Mouse (Mus musculus): ENCODE measurements around the gene Ctdspl. TPM values are rescaled to one million over a fixed set of nuclear protein-coding genes. Genes with fewer than 3 reads are reported as not detected.

Gene Ctdspl
- polyA plus RNA-seq, 1 experiment: 6.7 TPM

DNA sequence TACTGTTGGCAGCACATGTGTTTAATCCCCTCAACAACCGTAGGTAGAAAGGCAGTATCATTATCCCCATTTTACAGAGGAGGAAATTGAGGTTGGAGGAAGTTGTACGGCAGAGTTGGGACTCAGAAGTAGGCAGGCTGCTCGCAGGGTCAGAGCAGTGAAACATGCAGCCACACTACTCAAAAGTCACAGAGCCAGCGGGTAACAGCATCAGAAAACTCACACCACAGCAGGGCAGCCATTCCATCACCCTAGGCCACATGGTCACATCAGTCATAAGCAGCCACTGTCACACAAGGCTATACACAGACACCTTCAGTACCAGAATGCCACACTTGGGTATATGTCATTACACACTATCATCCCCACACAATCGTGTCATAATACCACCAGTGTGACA, 161.1 kb downstream of the Ctdspl start:
- 62% methylated on average over 5 of the region's 5 CpGs for WGBS
- Histone ChIP-seq H3K27ac (ENCODE audit: control insufficient read depth, insufficient read depth, low read depth, low read length, poor library complexity) (no peak overlapping the region), H3K4me1 (ENCODE audit: control insufficient read depth, insufficient read depth, low read length) (no peaks in the 10 kb centered on the region), H3K4me3 (replicated peaks; ENCODE audit: control insufficient read depth, low read depth, low read length) (no peak overlapping the region)
- TF ChIP-seq POLR2A (IDR thresholded peaks at IDR 0.05; ENCODE audit: borderline replicate concordance, control insufficient read depth, low read depth, low read length) (no peak), CTCF (IDR thresholded peaks at IDR 0.05; ENCODE audit: control insufficient read depth, insufficient read depth, low read length) (no peak)

DNA sequence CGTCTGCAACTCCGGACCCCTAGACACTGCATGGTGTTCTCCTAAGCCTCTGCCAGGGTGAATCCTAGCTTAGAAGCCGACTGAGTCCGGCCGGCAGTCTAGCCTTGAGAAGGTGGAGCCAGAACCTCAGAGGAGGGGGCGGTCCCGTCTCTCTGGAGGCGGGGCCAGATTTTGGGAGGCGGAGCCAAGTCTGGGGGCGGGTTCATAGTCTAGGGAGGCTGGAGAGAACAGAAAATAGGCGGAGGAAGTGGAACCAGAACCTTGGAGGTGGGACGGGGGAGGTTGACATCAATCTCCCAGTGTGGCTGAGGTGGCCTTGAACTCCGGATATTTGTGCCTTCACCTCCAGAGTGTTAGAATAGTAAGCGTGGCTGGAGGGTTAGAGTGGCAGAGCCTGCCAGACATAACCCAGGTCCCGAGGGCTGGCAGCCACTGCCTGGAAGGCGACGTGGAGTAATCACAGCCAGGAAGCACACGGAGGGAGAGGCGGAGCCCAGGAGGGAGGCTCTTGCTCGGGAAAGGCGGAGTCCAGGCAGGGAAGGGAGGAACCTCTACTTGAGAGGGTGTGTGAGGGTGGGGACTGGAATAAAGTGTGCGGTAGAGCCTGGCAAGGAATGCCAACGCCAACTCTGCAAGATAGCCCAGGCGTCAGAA, 162.0 kb downstream of the Ctdspl start:
- TF ChIP-seq CTCF (IDR thresholded peaks at IDR 0.05; ENCODE audit: control insufficient read depth, insufficient read depth, low read length) (no peak), POLR2A (IDR thresholded peaks at IDR 0.05; ENCODE audit: borderline replicate concordance, control insufficient read depth, low read depth, low read length) (peak; percentile 24; the same call in 1 of the 2 replicates)
- 2% methylated on average over 24 of the region's 24 CpGs for WGBS
- Histone ChIP-seq H3K4me3 (replicated peaks; ENCODE audit: control insufficient read depth, low read depth, low read length) (peak overlapping the region; percentile 57), H3K4me1 (ENCODE audit: control insufficient read depth, insufficient read depth, low read length) (no peaks in the 10 kb centered on the region), H3K27ac (ENCODE audit: control insufficient read depth, insufficient read depth, low read depth, low read length, poor library complexity) (no peak overlapping the region)

DNA sequence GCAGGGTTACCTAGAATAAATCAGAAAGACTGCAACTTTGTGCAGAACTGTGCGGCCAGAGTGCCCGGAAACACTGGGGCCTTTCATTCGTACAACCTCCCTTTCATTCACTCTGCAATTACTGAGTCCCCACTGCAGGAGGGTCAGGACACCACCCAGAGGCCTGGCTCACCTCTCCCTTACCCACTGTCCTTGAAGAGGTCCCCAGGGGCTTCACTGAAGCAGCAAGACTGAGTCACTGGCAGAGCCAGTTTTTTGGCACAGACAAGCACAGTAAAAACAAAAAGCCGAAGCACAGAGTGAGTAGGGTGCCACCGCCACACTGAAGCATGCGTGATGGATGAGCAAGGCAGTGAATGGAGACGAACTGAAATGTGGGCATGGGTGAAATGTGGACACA, 163.2 kb downstream of the Ctdspl start:
- Histone ChIP-seq H3K4me3 (replicated peaks; ENCODE audit: control insufficient read depth, low read depth, low read length) (no peak overlapping the region), H3K4me1 (ENCODE audit: control insufficient read depth, insufficient read depth, low read length) (no peaks in the 10 kb centered on the region), H3K27ac (ENCODE audit: control insufficient read depth, insufficient read depth, low read depth, low read length, poor library complexity) (no peak overlapping the region)
- TF ChIP-seq CTCF (IDR thresholded peaks at IDR 0.05; ENCODE audit: control insufficient read depth, insufficient read depth, low read length) (no peak), POLR2A (IDR thresholded peaks at IDR 0.05; ENCODE audit: borderline replicate concordance, control insufficient read depth, low read depth, low read length) (no peak)
- WGBS: 76% methylated on average over 7 of the region's 7 CpGs

DNA sequence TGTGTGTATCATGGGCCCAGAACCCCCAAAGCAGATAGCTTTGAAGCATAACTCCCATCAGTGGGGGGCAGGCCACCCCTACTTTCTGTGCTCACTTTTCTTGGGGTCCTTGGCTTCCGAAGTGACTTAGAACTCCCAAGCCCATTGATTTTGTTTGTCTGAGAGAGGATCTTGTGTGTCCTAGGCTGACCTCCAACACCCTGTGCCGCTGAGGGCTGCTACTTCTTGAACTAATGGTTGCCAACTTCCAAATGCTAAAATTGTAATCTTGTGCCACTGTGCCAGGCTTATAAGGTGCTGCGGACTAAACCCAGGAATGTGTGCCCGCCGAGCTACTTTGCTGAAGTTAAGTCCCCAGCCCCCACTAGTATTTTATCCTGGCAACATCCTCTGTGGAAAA, 164.2 kb downstream of the Ctdspl start:
- TF ChIP-seq POLR2A (IDR thresholded peaks at IDR 0.05; ENCODE audit: borderline replicate concordance, control insufficient read depth, low read depth, low read length): no peak
- TF ChIP-seq CTCF (IDR thresholded peaks at IDR 0.05; ENCODE audit: control insufficient read depth, insufficient read depth, low read length): no peak
- WGBS: 87% methylated on average over 5 of the region's 5 CpGs
- no peak overlapping the region for H3K27ac ChIP-seq (ENCODE audit: control insufficient read depth, insufficient read depth, low read depth, low read length, poor library complexity)
- no peaks in the 10 kb centered on the region for H3K4me1 ChIP-seq (ENCODE audit: control insufficient read depth, insufficient read depth, low read length)
- H3K4me3 ChIP-seq (replicated peaks; ENCODE audit: control insufficient read depth, low read depth, low read length): no peak overlapping the region

DNA sequence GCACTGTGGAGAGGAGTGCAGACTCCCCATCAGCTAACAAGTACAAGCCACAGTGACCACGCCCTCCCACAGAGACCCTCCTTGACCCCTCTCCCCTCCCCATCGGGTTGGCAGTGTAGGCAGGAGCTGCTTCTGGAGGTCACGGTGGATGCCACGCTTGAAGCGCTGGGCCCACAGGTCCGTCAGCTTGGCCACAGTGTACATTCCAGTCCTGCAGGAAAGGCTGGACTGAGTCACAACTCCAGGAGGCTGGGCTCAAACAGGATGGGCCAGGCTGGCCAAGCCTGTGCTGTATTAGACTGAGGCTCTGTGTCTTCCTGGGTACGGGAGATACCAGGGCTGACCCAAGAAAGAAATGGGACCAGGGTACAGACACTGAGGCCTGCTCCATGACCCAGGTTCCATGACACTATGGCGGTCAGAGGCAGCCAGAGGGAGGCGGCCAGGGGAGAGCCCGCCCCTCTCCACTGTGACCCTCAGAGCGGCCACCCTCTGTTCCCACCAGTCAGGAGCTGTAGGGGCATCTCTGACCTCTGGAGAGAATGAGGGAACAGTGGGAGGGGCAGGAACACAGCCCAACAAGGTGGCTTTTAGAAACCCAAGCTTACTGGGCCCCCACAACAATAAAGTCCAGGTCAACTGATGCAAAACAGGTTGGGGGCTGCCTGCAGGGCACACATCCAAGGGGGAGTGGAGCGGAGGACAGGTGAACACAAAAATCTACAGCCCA, 165.5 kb downstream of the Ctdspl start:
- H3K27ac ChIP-seq (ENCODE audit: control insufficient read depth, insufficient read depth, low read depth, low read length, poor library complexity): no peak overlapping the region
- no peak overlapping the region for H3K4me3 ChIP-seq (replicated peaks; ENCODE audit: control insufficient read depth, low read depth, low read length)
- no peak for TF ChIP-seq CTCF (IDR thresholded peaks at IDR 0.05; ENCODE audit: control insufficient read depth, insufficient read depth, low read length)
- no peak for TF ChIP-seq POLR2A (IDR thresholded peaks at IDR 0.05; ENCODE audit: borderline replicate concordance, control insufficient read depth, low read depth, low read length)
- H3K4me1 ChIP-seq (ENCODE audit: control insufficient read depth, insufficient read depth, low read length): no peaks in the 10 kb centered on the region
- 68% methylated on average over 12 of the region's 12 CpGs for WGBS

- 5% methylated on average over 45 of the region's 45 CpGs for WGBS
- TF ChIP-seq POLR2A (IDR thresholded peaks at IDR 0.05; ENCODE audit: borderline replicate concordance, control insufficient read depth, low read depth, low read length) (no peak), CTCF (IDR thresholded peaks at IDR 0.05; ENCODE audit: control insufficient read depth, insufficient read depth, low read length) (no peak)
These were observed 166.5 kb downstream of the Ctdspl start for GRCm38 (mm10) chr9:119092473-119093418.

More at GRCm38 (mm10) chr9:119092473-119093418, 166.5 kb downstream of the Ctdspl start:
- no peaks in the 10 kb centered on the region for H3K4me1 ChIP-seq (ENCODE audit: control insufficient read depth, insufficient read depth, low read length)
- no peak overlapping the region for H3K27ac ChIP-seq (ENCODE audit: control insufficient read depth, insufficient read depth, low read depth, low read length, poor library complexity)
- no peak overlapping the region for H3K4me3 ChIP-seq (replicated peaks; ENCODE audit: control insufficient read depth, low read depth, low read length)

Other genes with a start within 250 kb of the Ctdspl start
- 19.5 and 35.2 TPM in 2 replicates for gene Vill, start 126.3 kb downstream of the Ctdspl start, polyA plus RNA-seq (2011; ENCODE audit: insufficient read depth, insufficient read length, low replicate concordance, missing spikeins)
- gene Plcd1, start 167.0 kb downstream of the Ctdspl start, polyA plus RNA-seq (2011; ENCODE audit: insufficient read depth, insufficient read length, low replicate concordance, missing spikeins): 2.6 TPM in 2 replicates
- gene Dlec1, start 176.0 kb downstream of the Ctdspl start, polyA plus RNA-seq (2011; ENCODE audit: insufficient read depth, insufficient read length, low replicate concordance, missing spikeins): 2.5 TPM in 1 of 2 replicates, not detected in the other
- 2.0 and 2.3 TPM in 2 replicates for gene Acaa1b, start 230.6 kb downstream of the Ctdspl start, polyA plus RNA-seq (2011; ENCODE audit: insufficient read depth, insufficient read length, low replicate concordance, missing spikeins)
- gene Gm47289, start 232.7 kb downstream of the Ctdspl start, polyA plus RNA-seq (2011; ENCODE audit: insufficient read depth, insufficient read length, low replicate concordance, missing spikeins): not detected in 2 replicates